Mouse (Mus musculus): Measurements from ENCODE around the gene Zar1l. TPM values are rescaled to one million over a fixed set of nuclear protein-coding genes. Genes with fewer than 3 reads are reported as not detected.
A peak's percentile ranks its signal among the peaks of the same experiment; 100 is the strongest.
"Not testable (repeated sequence)": the region's sequence is repeated elsewhere in the genome, so short reads cannot be mapped to it uniquely, and the experiment has no call there.

Gene Zar1l
- polyA plus RNA-seq, 1 experiment, result not detected

GRCm38 (mm10) chr5:150541302-150541701 lies 23.3 kb upstream of the Zar1l start:
- 100% methylated on average over 1 of the region's 1 CpGs for WGBS
- DNase-seq, result no peak
- Histone ChIP-seq H3K4me1 (ENCODE audit: control insufficient read depth, insufficient read depth, low read length) (no peaks in the 10 kb centered on the region), H3K4me3 (replicated peaks; ENCODE audit: extremely low read depth, low read depth, low read length) (no peak overlapping the region)
- TF ChIP-seq POLR2A (IDR thresholded peaks at IDR 0.05; ENCODE audit: borderline replicate concordance, extremely low read depth, low read depth, low read length) (no peak), CTCF (IDR thresholded peaks at IDR 0.05; ENCODE audit: insufficient read depth, low read length) (no peak)

- Histone ChIP-seq H3K4me1 (ENCODE audit: control insufficient read depth, insufficient read depth, low read length) (no peaks in the 10 kb centered on the region; the same call in 1 of the 2 replicates), H3K4me3 (replicated peaks; ENCODE audit: extremely low read depth, low read depth, low read length) (no peak overlapping the region)
- DNase-seq, result no peak
- WGBS, result 85% methylated on average over 2 of the region's 2 CpGs
- TF ChIP-seq CTCF (IDR thresholded peaks at IDR 0.05; ENCODE audit: insufficient read depth, low read length), result no peak
- TF ChIP-seq POLR2A (IDR thresholded peaks at IDR 0.05; ENCODE audit: borderline replicate concordance, extremely low read depth, low read depth, low read length), result no peak
Measured at GRCm38 (mm10) chr5:150525239-150525638, 7.3 kb upstream of the Zar1l start.

- Histone ChIP-seq H3K4me1 (ENCODE audit: control insufficient read depth, insufficient read depth, low read length) (no peaks in the 10 kb centered on the region; the same call in 1 of the 2 replicates), H3K4me3 (replicated peaks; ENCODE audit: extremely low read depth, low read depth, low read length) (peak overlapping the region; percentile 69)
- DNase-seq, result no peak
- 2% methylated on average over 11 of the region's 11 CpGs for WGBS
- TF ChIP-seq POLR2A (IDR thresholded peaks at IDR 0.05; ENCODE audit: borderline replicate concordance, extremely low read depth, low read depth, low read length), result no peak
- no peak for TF ChIP-seq CTCF (IDR thresholded peaks at IDR 0.05; ENCODE audit: insufficient read depth, low read length)
Measured at GRCm38 (mm10) chr5:150522867-150523234, 4.9 kb upstream of the Zar1l start.

- H3K4me1 ChIP-seq (ENCODE audit: control insufficient read depth, insufficient read depth, low read length), result no peaks in the 10 kb centered on the region; the same call in 1 of the 2 replicates
- WGBS, result 3% methylated on average over 62 of the region's 63 CpGs
- H3K4me3 ChIP-seq (replicated peaks; ENCODE audit: extremely low read depth, low read depth, low read length), result peak within 1 kb of the TSS; percentile 69
- peak; percentile 92 for DNase-seq
- no peak for TF ChIP-seq CTCF (IDR thresholded peaks at IDR 0.05; ENCODE audit: insufficient read depth, low read length)
- peak; percentile 85 for TF ChIP-seq POLR2A (IDR thresholded peaks at IDR 0.05; ENCODE audit: borderline replicate concordance, extremely low read depth, low read depth, low read length)
Measured at GRCm38 (mm10) chr5:150521937-150522866, 4.2 kb upstream of the Zar1l start, which contains the start of gene Brca2. Brca2 (plus strand) TSS chr5:150522630.

GRCm38 (mm10) chr5:150519551-150519950 lies 1.6 kb upstream of the Zar1l start:
- TF ChIP-seq POLR2A (IDR thresholded peaks at IDR 0.05; ENCODE audit: borderline replicate concordance, extremely low read depth, low read depth, low read length) (no peak), CTCF (IDR thresholded peaks at IDR 0.05; ENCODE audit: insufficient read depth, low read length) (no peak)
- no peaks in the 10 kb centered on the region; the same call in 1 of the 2 replicates for H3K4me1 ChIP-seq (ENCODE audit: control insufficient read depth, insufficient read depth, low read length)
- no peak for DNase-seq
- 95% methylated on average over 1 of the region's 1 CpGs for WGBS
- no peak overlapping the region for H3K4me3 ChIP-seq (replicated peaks; ENCODE audit: extremely low read depth, low read depth, low read length)

- DNase-seq, result no peak
- 67% methylated on average over 1 of the region's 1 CpGs for WGBS
Measured at GRCm38 (mm10) chr5:150514027-150514426, 3.9 kb downstream of the Zar1l start.

GRCm38 (mm10) chr5:150513264-150513663 lies 4.7 kb downstream of the Zar1l start:
- Histone ChIP-seq H3K4me1 (ENCODE audit: control insufficient read depth, insufficient read depth, low read length) (no peaks in the 10 kb centered on the region), H3K4me3 (replicated peaks; ENCODE audit: extremely low read depth, low read depth, low read length) (no peak overlapping the region)
- 79% methylated on average over 4 of the region's 4 CpGs for WGBS
- DNase-seq, result no peak
- TF ChIP-seq CTCF (IDR thresholded peaks at IDR 0.05; ENCODE audit: insufficient read depth, low read length) (no peak), POLR2A (IDR thresholded peaks at IDR 0.05; ENCODE audit: borderline replicate concordance, extremely low read depth, low read depth, low read length) (no peak)

More at GRCm38 (mm10) chr5:150514027-150514426, 3.9 kb downstream of the Zar1l start:
- no peak overlapping the region for H3K4me3 ChIP-seq (replicated peaks; ENCODE audit: extremely low read depth, low read depth, low read length)
- H3K4me1 ChIP-seq (ENCODE audit: control insufficient read depth, insufficient read depth, low read length), result no peaks in the 10 kb centered on the region
- TF ChIP-seq CTCF (IDR thresholded peaks at IDR 0.05; ENCODE audit: insufficient read depth, low read length) (no peak), POLR2A (IDR thresholded peaks at IDR 0.05; ENCODE audit: borderline replicate concordance, extremely low read depth, low read depth, low read length) (no peak)

GRCm38 (mm10) chr5:150510451-150511225 lies 7.3 kb downstream of the Zar1l start:
- no peak for DNase-seq
- Histone ChIP-seq H3K4me1 (ENCODE audit: control insufficient read depth, insufficient read depth, low read length) (no peaks in the 10 kb centered on the region), H3K4me3 (replicated peaks; ENCODE audit: extremely low read depth, low read depth, low read length) (no peak overlapping the region)
- WGBS, result 77% methylated on average over 6 of the region's 6 CpGs
- TF ChIP-seq POLR2A (IDR thresholded peaks at IDR 0.05; ENCODE audit: borderline replicate concordance, extremely low read depth, low read depth, low read length) (no peak), CTCF (IDR thresholded peaks at IDR 0.05; ENCODE audit: insufficient read depth, low read length) (no peak)

- peak; percentile 64 for DNase-seq
- Histone ChIP-seq H3K4me3 (replicated peaks; ENCODE audit: extremely low read depth, low read depth, low read length) (no peak overlapping the region), H3K4me1 (ENCODE audit: control insufficient read depth, insufficient read depth, low read length) (no peaks in the 10 kb centered on the region)
- 49% methylated on average over 6 of the region's 6 CpGs for WGBS
- TF ChIP-seq CTCF (IDR thresholded peaks at IDR 0.05; ENCODE audit: insufficient read depth, low read length) (peak; percentile 78), POLR2A (IDR thresholded peaks at IDR 0.05; ENCODE audit: borderline replicate concordance, extremely low read depth, low read depth, low read length) (no peak)
Measured at GRCm38 (mm10) chr5:150495792-150496191, 22.2 kb downstream of the Zar1l start.

- not testable (repeated sequence) for H3K4me3 ChIP-seq (replicated peaks; ENCODE audit: extremely low read depth, low read depth, low read length); DNase-seq; H3K4me1 ChIP-seq (ENCODE audit: control insufficient read depth, insufficient read depth, low read length)
- WGBS, result 94% methylated on average over 4 of the region's 4 CpGs
Measured at GRCm38 (mm10) chr5:150491573-150492173, 26.3 kb downstream of the Zar1l start.
